Mouse (Mus musculus): ENCODE measurements at regions not wholly inside any gene's neighbourhood (a gene's known extent, or its start where the extent isn't known, plus 50 kb on each side); places are given as distances from the start of the nearest gene placed in this dataset.

DNA sequence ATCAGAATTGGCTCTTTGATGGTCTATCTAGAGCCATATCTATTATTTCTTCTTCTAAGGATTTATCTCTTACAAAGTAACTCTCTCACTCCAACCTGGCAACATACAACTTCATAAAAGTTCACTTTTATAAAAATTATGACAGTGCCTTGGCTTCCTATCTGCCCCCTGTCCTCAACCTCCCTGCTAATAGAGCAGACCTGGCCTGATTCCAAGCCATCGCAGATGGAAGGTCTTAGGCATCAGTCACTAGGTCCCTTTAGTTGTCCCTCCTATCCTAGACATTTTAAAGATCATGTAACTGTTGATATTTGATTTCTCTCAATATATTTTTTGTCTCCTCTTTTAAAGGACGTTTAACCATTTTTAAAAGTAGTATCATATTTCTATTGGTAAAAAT lies 1974.3 kb upstream of the Slc39a10 start:
- 77% methylated on average over 2 of the region's 2 CpGs for WGBS
- Histone ChIP-seq H3K36me3 (ENCODE audit: control insufficient read depth, insufficient read depth, low read length) (no peaks in the 10 kb centered on the region), H3K9ac (ENCODE audit: low read depth, low read length, severe bottlenecking) (no peak overlapping the region), H3K27me3 (ENCODE audit: control insufficient read depth, insufficient read depth, low read length) (no peaks in the 10 kb centered on the region), H3K4me2 (replicated peaks; ENCODE audit: low read depth, low read length, severe bottlenecking) (no peak overlapping the region), H3K4me1 (ENCODE audit: control insufficient read depth, insufficient read depth, low read length) (no peaks in the 10 kb centered on the region), H3K9me3 (ENCODE audit: control insufficient read depth, low read length) (no peaks in the 10 kb centered on the region), H3K27ac (replicated peaks; ENCODE audit: low read depth, low read length) (no peak overlapping the region), H3K4me3 (replicated peaks; ENCODE audit: low read length) (no peak overlapping the region)
- no peak for TF ChIP-seq POLR2A (IDR thresholded peaks at IDR 0.05; ENCODE audit: borderline replicate concordance, extremely low read depth, insufficient read depth, insufficient read length)
- DNase-seq (ENCODE audit: low spot score) (no peak), ATAC-seq (ENCODE audit: low FRiP score, low read depth) (no peak)

DNA sequence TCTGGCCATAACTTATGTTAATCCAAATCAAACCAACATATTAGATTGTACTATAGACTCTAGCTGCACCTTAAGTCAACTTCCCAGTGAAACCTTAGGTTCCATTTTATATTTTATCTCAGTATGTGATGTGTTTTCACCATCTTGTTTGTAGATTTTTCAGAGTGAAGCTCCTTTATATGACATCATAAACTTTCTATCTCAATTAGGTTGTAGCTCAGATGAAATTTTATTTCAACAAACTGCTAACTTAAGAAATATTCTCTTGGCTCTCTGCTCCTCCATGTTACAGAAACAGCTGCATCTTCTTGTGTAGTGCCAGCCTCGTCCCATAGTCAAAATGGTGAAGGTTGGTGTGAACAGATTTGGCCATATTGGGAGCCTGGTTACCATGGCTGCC lies 1988.7 kb upstream of the Slc39a10 start:
- H3K9me3 ChIP-seq (ENCODE audit: control insufficient read depth, low read length) = no peaks in the 10 kb centered on the region
- H3K4me1 ChIP-seq (ENCODE audit: control insufficient read depth, insufficient read depth, low read length) = no peaks in the 10 kb centered on the region
- DNase-seq (ENCODE audit: low spot score) (peak; percentile 29), ATAC-seq (ENCODE audit: low FRiP score, low read depth) (no peak)
- H3K4me2 ChIP-seq (replicated peaks; ENCODE audit: low read depth, low read length, severe bottlenecking) = no peak overlapping the region
- no peak overlapping the region for H3K9ac ChIP-seq (ENCODE audit: low read depth, low read length, severe bottlenecking)
- no peak overlapping the region for H3K27ac ChIP-seq (replicated peaks; ENCODE audit: low read depth, low read length)
- no peak for TF ChIP-seq POLR2A (IDR thresholded peaks at IDR 0.05; ENCODE audit: borderline replicate concordance, extremely low read depth, insufficient read depth, insufficient read length)
- no peaks in the 10 kb centered on the region for H3K36me3 ChIP-seq (ENCODE audit: control insufficient read depth, insufficient read depth, low read length)
- H3K27me3 ChIP-seq (ENCODE audit: control insufficient read depth, insufficient read depth, low read length) = no peaks in the 10 kb centered on the region
- WGBS = 77% methylated on average over 1 of the region's 1 CpGs
- H3K4me3 ChIP-seq (replicated peaks; ENCODE audit: low read length) = no peak overlapping the region

DNA sequence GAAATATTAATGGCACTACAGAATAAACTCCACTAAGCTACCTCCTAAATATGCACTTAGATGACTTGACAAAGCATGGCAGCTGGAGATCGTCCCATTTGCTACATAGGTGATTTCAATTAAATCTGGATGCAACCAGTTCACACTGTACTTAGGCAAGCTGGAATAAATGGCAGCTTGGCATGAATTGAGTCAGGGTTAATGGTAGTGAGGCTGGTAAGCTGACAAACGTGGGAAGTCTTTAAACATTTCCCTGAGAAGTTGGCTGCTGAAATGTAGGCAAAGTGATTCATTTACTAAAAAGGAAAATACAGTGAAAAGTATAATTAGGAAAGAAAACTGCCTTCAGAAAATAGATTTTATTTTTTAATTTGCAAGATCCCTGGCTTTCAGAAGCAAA lies 2000.9 kb upstream of the Slc39a10 start:
- Histone ChIP-seq H3K27me3 (ENCODE audit: control insufficient read depth, insufficient read depth, low read length) (no peaks in the 10 kb centered on the region), H3K4me3 (replicated peaks; ENCODE audit: low read length) (no peak overlapping the region), H3K4me2 (replicated peaks; ENCODE audit: low read depth, low read length, severe bottlenecking) (no peak overlapping the region), H3K4me1 (ENCODE audit: control insufficient read depth, insufficient read depth, low read length) (no peaks in the 10 kb centered on the region), H3K9ac (ENCODE audit: low read depth, low read length, severe bottlenecking) (no peak overlapping the region), H3K9me3 (ENCODE audit: control insufficient read depth, low read length) (no peaks in the 10 kb centered on the region), H3K27ac (replicated peaks; ENCODE audit: low read depth, low read length) (no peak overlapping the region), H3K36me3 (ENCODE audit: control insufficient read depth, insufficient read depth, low read length) (no peaks in the 10 kb centered on the region)
- no peak for ATAC-seq (ENCODE audit: low FRiP score, low read depth)
- WGBS = 60% methylated on average over 2 of the region's 2 CpGs
- no peak for TF ChIP-seq POLR2A (IDR thresholded peaks at IDR 0.05; ENCODE audit: borderline replicate concordance, extremely low read depth, insufficient read depth, insufficient read length)
- DNase-seq (ENCODE audit: low spot score) = no peak

DNA sequence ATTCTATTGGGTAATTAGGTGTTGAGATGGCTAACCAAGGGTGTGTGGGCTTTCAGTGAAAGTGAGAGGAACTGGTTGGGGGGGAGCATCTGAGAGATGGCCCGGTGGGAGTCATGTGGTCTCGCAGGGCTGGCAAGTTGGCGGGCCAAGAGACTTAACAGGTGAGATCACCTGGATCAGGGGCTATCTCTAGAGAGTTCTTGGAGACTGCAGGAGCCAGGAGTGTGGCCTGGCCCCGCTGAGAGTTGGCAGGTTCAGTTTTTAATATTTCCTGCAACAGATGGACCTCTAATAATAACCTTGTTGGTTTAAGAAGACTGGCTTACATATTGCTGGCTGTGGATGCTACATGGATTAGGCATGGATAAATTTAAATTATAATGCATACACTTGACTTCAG lies 1984.0 kb upstream of the Tmeff2 start:
- H3K4me2 ChIP-seq (replicated peaks; ENCODE audit: low read depth, low read length, severe bottlenecking) = no peak overlapping the region
- no peak for TF ChIP-seq POLR2A (IDR thresholded peaks at IDR 0.05; ENCODE audit: borderline replicate concordance, extremely low read depth, insufficient read depth, insufficient read length)
- no peaks in the 10 kb centered on the region for H3K9me3 ChIP-seq (ENCODE audit: control insufficient read depth, low read length)
- H3K27ac ChIP-seq (replicated peaks; ENCODE audit: low read depth, low read length) = no peak overlapping the region
- no peak overlapping the region for H3K4me3 ChIP-seq (replicated peaks; ENCODE audit: low read length)
- DNase-seq (ENCODE audit: low spot score) (no peak), ATAC-seq (ENCODE audit: low FRiP score, low read depth) (no peak)
- no peaks in the 10 kb centered on the region for H3K4me1 ChIP-seq (ENCODE audit: control insufficient read depth, insufficient read depth, low read length)
- no peak overlapping the region for H3K9ac ChIP-seq (ENCODE audit: low read depth, low read length, severe bottlenecking)
- H3K36me3 ChIP-seq (ENCODE audit: control insufficient read depth, insufficient read depth, low read length) = no peaks in the 10 kb centered on the region
- H3K27me3 ChIP-seq (ENCODE audit: control insufficient read depth, insufficient read depth, low read length) = no peaks in the 10 kb centered on the region
- WGBS = 81% methylated on average over 4 of the region's 4 CpGs

DNA sequence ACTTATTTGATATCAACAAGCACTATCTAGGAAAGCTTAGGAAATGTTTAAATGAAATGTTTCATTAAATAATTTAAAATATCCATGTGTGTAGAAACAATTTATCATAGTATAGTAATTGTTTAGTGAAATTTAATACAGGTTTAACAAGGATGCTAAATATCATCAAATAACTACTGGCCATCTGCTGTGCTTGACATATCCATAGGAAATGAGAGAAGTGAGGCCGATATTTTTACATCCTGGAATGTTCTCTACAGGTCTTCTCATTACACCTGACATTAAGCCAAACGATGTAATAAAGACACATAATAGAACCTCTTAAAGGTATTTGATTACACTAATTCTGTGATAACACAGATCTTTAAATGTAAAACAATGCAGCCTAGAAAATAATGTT lies 1957.3 kb upstream of the Tmeff2 start:
- WGBS = 65% methylated on average over 2 of the region's 2 CpGs

DNA sequence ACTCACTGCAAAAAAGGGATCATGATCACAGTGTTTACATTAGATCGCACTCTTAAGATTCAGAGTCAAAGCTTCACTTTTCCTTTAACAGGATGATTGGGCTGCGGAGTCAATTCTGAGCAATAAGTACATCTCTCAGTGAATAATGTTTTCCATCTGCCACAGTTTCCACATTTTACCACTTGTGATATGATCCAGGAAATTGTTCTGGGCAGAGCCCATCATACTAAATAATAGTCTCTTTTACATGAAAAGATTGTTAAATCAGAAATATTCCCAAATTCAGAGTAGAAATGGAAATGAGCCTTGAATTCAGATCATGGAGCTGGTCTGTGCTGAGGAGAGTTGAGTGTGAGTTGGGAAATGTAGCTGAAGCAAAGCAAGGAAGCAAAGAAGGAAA lies 1956.6 kb upstream of the Tmeff2 start:
- H3K27me3 ChIP-seq (ENCODE audit: control insufficient read depth, insufficient read depth, low read length) = no peaks in the 10 kb centered on the region
- H3K9ac ChIP-seq (ENCODE audit: low read depth, low read length, severe bottlenecking) = no peak overlapping the region
- no peaks in the 10 kb centered on the region for H3K9me3 ChIP-seq (ENCODE audit: control insufficient read depth, low read length)
- DNase-seq (ENCODE audit: low spot score) (peak; percentile 3), ATAC-seq (ENCODE audit: low FRiP score, low read depth) (no peak)
- TF ChIP-seq POLR2A (IDR thresholded peaks at IDR 0.05; ENCODE audit: borderline replicate concordance, extremely low read depth, insufficient read depth, insufficient read length) = no peak
- no peaks in the 10 kb centered on the region for H3K36me3 ChIP-seq (ENCODE audit: control insufficient read depth, insufficient read depth, low read length)
- H3K4me2 ChIP-seq (replicated peaks; ENCODE audit: low read depth, low read length, severe bottlenecking) = no peak overlapping the region
- no peak overlapping the region for H3K27ac ChIP-seq (replicated peaks; ENCODE audit: low read depth, low read length)
- WGBS = 75% methylated on average over 2 of the region's 2 CpGs
- no peaks in the 10 kb centered on the region for H3K4me1 ChIP-seq (ENCODE audit: control insufficient read depth, insufficient read depth, low read length)
- H3K4me3 ChIP-seq (replicated peaks; ENCODE audit: low read length) = no peak overlapping the region

More for the DNA sequence above, 1957.3 kb upstream of the Tmeff2 start:
- Histone ChIP-seq H3K27me3 (ENCODE audit: control insufficient read depth, insufficient read depth, low read length) (no peaks in the 10 kb centered on the region), H3K4me1 (ENCODE audit: control insufficient read depth, insufficient read depth, low read length) (no peaks in the 10 kb centered on the region), H3K4me2 (replicated peaks; ENCODE audit: low read depth, low read length, severe bottlenecking) (no peak overlapping the region), H3K4me3 (replicated peaks; ENCODE audit: low read length) (no peak overlapping the region), H3K27ac (replicated peaks; ENCODE audit: low read depth, low read length) (no peak overlapping the region), H3K36me3 (ENCODE audit: control insufficient read depth, insufficient read depth, low read length) (no peaks in the 10 kb centered on the region), H3K9me3 (ENCODE audit: control insufficient read depth, low read length) (no peaks in the 10 kb centered on the region), H3K9ac (ENCODE audit: low read depth, low read length, severe bottlenecking) (no peak overlapping the region)
- ATAC-seq (ENCODE audit: low FRiP score, low read depth) (no peak), DNase-seq (ENCODE audit: low spot score) (no peak)
- TF ChIP-seq POLR2A (IDR thresholded peaks at IDR 0.05; ENCODE audit: borderline replicate concordance, extremely low read depth, insufficient read depth, insufficient read length) = no peak

Measured in limb, embryonic 14.5 days (tissue).